Mouse (Mus musculus) T-helper 2 cell (primary cell): ENCODE data around the gene Tmem26.

Source experiments
- in situ Hi-C: fragments of 300-600 bp; cut with MboI, MseI; formaldehyde crosslinking; loops from one replicate; pipeline ENCODE4 v1.15.1; 2025; ENCODE audit warnings: high pct_unique_total_duplicates

Gene Tmem26

DNA sequence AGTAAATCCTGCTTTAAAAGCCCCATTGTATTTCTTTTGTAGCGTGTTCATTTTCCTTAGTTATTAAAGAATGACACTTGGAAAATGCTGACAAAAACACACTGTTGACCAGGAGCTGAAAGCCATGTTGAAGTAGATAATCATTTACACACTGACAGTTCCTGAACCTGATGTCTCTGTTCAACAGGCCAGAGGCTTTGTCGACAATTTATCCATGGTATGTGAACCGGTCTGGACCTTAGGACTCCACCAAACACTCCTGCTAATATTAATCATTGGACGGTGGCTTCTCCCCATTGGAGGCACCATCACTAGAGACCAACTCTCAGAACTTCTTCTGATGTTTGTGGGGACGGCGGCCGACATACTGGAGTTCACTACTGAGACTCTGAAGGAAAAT, 27.5 kb downstream of the Tmem26 start:
- in situ Hi-C loops, result no loop called here

DNA sequence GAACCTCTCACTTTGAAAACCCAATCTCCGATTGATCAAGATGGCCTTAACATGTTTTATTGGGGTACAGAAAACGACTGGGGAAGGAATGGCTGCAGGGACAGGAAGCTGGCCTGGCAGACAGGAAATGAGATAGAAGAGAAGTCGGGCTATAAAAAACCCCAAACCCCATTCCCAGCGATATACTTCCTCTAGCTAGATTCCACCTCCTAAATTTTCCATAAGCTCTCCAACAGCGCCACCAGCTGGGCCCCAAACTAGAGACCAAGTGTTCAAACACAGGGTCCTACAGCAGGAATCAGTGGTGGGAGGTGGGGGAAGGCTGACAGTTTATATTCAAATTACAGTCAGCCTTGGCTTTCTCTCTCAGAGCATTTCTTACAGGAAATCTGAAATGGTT, 35.8 kb downstream of the Tmem26 start:
- in situ Hi-C loops, result no loop called here

DNA sequence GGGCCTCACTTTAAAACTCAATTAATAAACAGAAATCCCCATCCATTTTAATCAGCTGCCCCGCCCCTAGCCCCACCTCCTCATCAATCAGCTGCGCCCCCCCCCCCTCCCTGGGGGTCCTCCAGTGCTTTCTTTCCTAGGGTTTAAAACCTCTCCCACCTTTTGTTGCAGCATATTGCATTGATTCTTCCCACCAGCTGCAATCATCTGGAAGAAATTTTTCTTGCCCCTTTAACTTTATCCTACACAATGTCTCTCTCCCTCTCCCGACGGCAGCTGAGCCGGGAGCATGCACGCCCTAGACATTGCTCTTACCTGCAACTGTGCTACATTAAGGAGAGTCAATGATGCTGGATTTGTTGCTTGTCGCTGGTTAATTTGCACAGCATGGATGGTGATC, 36.3 kb downstream of the Tmem26 start:
- in situ Hi-C loops, result no loop called here

DNA sequence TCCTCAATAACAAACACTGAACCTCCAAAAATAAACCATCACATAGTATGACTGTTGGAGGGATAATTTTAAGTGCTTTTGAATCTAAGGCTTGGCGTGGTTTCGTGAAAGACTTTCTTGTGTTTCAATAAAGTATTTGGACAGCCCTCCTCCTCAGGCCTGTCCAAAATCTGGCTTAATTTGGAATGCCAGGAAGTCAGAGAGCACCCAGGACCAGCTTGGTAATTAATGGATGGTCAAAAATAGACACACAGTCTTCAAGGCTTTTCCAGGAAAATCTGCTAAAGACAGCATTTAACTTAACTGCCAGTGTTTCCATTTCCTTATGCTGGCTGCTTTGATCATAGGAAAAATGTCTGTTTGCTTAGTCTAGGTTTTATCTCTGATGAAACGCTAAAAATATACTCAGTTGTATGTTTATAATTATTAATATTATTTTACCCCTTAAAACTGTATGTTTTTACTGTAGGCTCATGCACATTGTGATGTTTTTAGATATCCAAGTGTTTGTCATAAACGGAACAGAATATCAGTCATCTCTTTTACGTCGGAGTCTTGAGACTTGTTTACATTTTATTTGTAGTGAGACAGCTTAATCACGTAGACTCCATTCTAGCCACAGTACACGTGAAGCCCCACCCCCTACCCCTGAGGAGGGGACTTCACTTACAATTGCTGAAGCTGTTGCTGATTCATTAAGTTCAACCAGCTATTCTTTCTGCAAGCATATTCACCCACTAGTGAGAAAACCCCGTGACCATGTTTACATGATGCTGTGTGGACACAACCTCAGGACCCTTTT, 57.8 kb downstream of the Tmem26 start:
- in situ Hi-C loops, result no loop called here

DNA sequence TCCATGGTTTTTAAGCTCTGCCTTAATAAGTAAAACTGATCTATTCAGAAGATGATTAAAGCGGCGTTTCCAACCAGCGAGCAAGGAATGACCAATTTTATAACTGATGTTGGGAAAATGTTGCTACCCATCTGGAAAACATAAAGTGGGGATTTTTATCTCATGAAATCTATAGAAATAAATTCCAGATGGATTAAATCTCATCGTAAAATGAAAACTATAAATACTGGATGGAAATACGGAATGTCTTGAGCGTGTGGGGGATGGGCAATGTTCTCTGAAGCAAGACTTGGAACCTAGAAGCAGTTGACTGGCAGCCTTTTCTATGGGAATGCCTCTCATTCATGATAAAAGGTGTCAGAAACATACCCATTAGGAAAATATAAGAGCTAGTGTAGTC, 59.3 kb downstream of the Tmem26 start:
- in situ Hi-C loops, result no loop called here

DNA sequence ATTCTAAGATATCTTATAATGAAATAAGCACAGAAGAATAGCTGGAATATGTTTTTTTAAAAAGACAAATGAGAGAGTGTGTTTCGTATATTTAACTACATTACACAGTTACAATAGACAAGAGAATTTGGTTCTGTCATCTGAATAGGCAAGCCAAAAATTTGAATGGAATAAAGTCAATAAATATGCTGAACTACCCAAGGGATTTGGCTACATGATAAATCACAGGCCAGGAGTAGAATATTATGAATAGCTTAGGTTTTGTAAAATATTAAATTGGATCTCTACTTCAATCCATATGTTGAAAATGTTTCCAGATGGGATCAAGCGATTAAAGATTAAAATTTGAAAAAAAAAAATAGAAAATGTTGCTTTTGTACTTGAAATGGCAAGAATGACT, 60.4 kb downstream of the Tmem26 start:
- in situ Hi-C loops, result no loop called here

DNA sequence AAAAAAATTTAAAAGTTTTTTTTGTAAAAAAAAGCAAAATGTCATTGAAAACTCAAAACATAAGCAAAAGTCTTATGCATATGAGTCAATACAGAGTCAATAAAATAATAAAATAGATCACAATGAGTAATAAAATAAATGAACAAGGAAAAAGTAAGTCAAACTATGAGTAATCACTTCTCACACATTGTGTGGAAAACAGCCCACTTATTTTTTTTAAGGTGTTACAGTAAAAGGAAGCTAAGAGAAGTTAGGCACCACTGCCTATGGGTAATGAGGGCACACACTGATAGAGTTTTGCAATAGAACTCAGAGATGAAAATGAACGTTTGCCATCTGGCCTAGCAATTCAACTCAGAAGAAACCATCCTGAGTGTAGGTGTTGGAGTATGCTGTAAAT, 61.0 kb downstream of the Tmem26 start:
- in situ Hi-C loops, result no loop called here

DNA sequence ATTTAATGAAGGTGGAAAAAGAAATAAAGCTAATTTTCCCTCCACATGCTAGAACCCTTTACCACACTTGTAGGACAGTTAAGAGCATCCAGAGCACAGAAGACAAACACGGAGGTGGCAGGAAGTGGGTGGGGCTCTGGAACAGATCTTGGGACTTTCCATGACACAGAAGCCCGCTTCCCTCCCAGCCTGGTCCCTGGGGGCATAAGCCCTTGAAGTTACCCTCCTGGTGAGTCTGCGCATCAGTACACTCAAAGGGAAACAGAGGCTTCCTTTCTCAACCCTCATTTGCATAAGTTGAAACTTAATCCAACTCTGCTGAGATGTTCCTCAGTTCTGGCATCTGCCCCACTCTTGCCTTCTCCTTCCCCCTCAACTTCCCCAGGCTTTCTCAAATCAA, 72.0 kb downstream of the Tmem26 start:
- in situ Hi-C loops, result no loop called here

DNA sequence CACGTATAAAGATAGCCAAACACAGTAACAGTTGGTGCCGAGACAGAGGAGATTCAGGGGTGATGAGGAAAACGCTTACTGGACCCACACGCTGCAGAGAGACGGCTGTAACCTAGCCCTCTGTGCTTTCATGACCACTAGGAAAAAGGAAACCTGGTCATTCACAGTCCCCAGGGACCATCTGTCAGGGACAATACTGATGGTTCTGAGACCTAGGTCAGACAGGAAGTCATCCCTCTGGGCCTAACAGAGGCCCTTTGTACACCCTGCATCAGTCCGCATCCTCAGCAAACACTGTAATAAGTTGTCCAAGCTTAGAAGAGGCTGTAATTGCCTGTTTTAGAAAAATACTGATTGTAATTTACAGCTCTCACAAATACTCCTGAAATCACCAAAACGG, 76.4 kb downstream of the Tmem26 start:
- in situ Hi-C loops, result no loop called here

DNA sequence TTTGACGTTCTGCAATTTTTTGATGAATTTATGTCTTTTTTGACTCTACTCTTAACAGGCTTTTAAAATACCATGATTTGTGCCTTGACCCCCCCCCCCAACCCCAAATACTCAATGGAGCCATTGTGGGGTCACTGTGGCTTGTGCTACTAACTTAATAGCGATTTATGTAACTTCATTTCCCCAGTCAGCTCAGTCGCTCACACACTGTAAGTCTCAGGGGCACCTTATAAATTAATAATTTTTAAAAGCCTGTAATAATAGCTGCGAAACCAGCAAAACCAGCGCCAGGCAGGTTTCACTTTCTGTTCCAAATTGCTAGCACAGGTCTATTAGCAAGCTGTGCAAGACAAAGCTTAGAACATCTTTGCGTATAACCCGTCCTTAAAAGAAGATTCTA, 76.9 kb downstream of the Tmem26 start:
- in situ Hi-C loops, result no loop called here

DNA sequence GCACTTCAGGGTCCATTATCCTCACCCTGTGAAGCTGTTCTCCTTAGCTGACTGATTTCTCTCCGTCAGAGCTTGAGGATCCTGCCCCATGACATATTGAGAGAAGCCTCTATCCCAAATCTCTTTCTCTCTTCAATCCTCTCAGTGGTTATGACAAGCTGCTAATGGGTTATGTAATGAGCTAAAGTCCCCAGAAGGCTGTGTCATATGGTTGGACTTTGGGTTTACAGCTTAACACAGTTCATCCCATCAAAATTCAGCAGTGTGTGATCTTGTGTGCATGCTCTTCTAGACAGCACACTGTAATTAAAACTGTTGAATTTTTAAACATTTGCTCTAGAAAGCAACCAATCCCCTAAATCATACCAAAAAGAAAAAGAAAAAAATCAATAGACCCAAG, 82.9 kb downstream of the Tmem26 start:
- in situ Hi-C loops, result no loop called here

DNA sequence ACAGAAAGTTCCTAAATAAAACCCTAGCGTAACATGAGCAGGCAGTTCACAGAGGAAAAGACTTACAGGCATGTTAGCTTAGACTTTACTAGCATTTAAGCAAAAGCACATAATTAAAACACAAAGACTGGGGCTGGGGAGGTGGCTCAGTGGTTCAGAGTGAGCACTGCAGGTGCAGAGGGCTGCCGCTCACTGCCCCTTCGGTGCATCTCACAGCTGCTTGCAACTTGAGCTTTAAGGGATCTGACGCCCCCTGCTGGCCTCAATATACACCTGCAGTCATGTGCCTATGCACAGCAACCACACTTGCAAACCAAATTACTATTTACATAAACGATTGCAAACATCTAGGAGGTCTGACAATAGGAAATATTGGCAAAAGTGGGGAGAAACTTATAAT, 87.5 kb downstream of the Tmem26 start:
- in situ Hi-C loops, result no loop called here

DNA sequence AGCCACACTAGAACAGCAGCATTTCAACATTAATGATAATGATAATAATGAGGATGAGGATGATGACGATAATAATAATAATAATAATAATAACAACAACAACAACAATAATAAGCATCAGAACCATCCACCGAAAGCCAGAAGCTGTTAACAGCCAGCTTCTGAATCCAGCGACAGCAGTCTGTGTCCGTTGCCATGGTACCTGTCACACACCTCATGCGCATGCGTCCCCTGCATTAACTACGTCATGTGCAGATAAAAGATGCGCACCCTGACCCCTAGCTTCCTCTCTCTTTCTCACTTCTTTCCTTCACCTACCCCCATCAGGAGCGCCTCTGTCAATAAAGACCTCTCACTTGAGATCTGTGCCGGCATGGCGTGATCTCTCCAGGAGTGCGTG, 89.3 kb downstream of the Tmem26 start:
- in situ Hi-C loops, result no loop called here

DNA sequence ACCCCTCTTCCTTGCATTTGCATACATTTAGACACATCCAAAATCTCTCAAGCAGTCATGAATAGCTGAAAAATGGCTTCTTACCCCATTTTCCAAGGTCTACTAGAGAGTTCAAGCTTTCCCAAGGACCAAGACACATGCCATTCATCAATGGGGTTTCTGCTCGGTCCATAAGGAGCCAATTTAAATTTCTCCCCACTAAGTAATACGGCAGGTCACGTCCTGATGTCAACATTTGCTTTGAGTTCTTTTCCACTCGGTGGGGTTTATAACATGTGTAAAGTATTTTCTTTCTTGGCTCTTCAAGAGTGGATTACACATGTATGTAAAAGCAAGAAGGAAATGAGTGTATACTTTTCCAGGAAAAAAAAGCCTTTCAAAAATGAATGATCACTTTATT, 93.8 kb downstream of the Tmem26 start:
- in situ Hi-C loops, result no loop called here

DNA sequence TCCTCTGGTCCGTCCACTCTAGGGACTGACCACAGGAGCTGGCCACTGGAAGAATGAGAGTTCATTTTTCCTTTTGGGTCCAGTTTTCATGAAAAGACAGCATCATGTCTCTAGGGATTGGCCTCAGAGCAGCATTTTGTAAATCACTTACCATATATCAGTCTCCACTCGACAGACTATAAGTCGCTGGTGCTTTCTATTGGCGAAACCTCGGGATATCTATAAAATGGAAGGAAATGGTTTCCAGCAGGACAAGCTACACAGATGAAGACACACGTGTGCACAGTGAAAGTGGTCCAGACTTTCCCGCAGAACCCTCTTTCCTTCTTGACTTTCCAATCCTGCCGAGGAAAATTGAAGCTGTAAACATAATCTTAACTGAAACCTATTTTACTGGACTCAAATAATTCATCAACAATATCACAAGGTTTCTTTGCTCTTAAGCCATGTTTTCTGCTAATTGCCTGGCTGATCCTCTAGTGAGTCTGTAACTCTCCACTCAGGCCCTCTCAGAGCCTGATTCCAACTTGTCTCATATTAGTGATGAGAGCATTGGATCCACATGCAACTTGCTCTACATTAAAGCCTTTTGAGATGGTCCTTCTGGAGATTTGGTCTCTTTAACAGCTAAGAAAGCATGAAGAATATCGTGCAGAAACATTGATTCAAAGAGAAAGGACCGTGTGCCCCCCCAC, 94.8 kb downstream of the Tmem26 start:
- in situ Hi-C loops, result no loop called here

DNA sequence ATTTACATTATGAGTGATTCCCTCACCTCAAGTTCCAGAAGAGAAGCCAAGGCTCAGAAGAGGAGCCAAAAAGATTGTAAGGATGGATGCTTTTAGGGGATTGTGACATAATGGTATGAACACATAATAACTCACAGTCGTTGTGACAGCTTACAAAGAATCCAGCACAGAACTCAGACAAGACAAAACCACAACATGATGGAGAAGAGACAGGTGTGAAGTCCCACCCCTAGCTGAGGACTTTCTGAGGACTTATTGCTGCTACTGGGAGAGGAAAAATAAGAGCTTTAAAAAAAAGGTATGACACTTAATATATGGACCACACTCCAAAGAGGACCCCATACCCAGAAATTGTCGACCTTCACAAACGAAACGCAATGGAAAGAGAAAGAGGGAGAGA, 101.1 kb downstream of the Tmem26 start:
- in situ Hi-C loops, result no loop called here
